Mouse (Mus musculus): Measurements from ENCODE around the gene Cd3e.
A peak's percentile ranks its signal among the peaks of the same experiment; 100 is the strongest.
"Not testable (repeated sequence)": the region's sequence is repeated elsewhere in the genome, so short reads cannot be mapped to it uniquely, and the experiment has no call there.

Cd3e gene

DNA sequence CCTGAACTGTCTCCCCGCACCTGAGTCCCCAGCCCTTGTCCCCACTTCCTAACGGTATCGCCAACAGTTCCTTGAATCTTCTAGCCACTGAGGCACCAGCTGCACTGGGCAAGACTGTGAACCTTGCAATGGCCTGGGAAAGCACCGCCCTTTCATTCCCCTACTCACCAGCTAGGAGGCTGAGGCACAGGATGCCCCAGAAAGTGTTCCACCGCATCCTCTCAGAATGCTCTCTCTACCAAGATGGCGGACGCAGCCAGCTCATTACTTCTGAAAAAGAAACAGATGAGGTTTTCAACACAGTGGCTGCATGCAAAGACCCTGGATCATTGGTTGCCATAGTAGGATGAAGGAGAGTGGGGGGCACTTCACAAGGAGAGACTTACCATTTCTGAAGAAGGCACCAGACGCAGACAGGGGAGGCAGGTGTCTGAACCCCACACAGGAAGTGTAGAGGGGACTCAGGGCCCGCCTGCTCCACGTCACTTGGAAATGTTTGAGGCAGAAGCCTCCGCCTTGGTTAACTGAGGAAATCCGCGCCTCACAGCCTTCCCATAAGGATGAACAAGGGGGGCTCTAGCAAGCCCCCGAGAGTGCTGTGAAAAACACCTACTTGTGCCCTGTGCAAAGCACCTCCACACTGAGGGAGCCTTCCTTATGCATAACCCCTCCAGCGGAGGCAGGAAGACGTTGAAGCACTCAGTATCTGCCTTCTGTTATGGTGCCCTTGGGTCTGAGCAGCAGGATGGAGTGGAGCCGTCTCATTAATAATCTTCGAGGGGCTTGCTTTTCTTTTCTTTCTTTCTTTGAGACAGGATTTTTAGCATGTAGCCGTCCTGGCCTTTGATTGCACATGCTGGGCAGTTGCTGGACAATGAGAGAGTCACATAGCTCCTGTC lies at the start of gene Cd3e:
Gene Cd3e (minus strand): TSS at position 448 of the 899 bp plus-strand sequence.
- DNase-seq (ENCODE audit: low read depth, low spot score), result no peak

- no peak for DNase-seq (ENCODE audit: low read depth, low spot score)
Observed at GRCm38 (mm10) chr9:45058304-45058940, 49.0 kb upstream of the Cd3e start.

DNA sequence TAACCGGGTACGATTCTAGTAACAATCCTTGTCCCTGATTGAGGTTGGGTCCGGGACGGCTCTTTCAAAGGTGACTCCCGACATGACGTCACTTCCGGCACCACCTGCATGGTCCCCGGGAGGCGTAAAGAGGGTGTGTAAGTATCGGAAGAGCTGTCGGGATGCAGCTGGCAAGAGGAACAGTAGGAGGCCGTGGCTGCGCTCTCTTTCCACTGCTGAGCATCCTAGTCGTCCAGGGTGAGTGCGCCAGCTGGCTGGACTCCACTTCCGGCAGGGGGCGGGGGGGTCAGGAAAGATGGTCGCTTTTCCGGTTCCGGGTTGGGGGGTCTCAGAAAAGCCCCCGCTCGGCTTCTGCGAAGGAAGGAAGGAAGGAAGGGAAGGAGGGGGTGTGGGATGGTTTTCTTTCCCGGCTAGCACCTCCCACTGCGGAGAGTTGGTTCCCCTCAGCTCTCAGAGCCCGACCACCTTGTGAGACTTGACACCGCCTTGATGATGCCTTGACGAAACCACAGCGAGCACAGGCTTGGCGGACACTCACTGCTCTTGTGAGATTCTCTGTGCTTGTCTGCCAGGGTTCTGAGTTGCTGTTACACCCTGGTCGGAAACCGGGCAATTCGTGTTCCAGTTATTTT lies 45.8 kb upstream of the Cd3e start, which contains the start of gene Mpzl3:
Gene Mpzl3 (plus strand): TSS at position 105 of the 632 bp plus-strand sequence.
- DNase-seq (ENCODE audit: low read depth, low spot score), result peak; percentile 84

DNA sequence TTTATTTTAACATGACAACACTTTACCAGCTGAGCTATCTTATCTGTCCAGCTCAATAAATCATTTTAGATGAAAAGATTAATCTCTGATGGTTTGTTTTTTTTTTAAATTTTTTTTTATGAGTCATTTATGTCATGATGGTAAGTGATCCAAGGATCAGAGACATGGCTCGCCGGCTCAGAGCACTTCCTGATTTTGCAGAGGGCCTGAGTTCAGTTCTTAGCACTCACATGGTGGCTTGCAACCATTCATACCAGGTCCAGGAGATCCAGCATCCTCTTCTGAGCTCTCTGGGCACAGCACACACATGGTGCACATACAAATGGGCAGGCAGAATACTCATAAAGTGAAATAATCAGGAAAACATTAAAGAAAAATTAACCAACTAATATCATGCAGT lies 40.9 kb upstream of the Cd3e start:
- no peak for DNase-seq (ENCODE audit: low read depth, low spot score)

- DNase-seq (ENCODE audit: low read depth, low spot score), result no peak
Observed at GRCm38 (mm10) chr9:45049731-45050130, 40.3 kb upstream of the Cd3e start.

- no peak for DNase-seq (ENCODE audit: low read depth, low spot score)
Observed at GRCm38 (mm10) chr9:45048511-45048910, 39.1 kb upstream of the Cd3e start.

DNA sequence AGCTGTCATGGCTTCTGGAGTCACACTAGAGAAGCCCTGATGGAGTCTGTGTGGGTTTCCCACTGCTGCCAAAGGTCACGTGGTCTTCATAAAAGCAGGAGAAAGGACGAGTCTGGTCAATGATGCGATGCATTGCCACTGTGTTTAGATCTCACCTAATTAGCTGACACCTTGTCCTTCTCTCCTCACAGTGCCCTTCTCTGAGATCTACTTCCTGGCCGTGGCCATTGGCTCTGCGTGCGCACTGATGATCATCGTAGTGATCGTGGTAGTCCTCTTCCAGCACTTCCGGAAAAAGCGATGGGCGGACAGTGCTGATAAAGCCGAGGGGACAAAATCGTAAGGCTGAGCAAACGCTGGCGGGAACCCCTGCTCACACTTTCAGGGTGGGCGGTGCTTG lies 37.5 kb upstream of the Cd3e start:
- no peak for DNase-seq (ENCODE audit: low read depth, low spot score)

DNA sequence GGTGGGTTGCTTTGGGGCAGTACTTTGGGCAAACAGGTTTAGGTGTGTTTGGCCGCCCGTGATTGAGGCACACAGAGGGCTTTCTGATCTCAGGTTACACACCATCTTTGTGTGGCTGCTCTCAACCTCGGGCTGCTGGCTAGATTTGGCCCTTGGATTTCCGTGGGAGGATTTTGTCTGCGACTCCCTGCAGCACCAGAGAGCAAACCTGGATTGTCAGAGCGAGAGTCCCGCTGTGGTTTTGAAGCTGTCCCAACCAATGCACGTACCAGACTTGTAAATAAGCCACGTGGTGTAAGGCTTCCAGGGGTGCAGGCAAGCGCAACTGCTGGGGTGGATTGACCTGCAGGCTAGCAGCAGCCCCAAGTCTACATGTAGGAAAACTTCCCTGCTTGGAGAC lies 33.5 kb upstream of the Cd3e start:
- DNase-seq (ENCODE audit: low read depth, low spot score), result no peak

GRCm38 (mm10) chr9:45042056-45042720 lies 32.8 kb upstream of the Cd3e start:
- peak; percentile 65 for DNase-seq (ENCODE audit: low read depth, low spot score)

DNA sequence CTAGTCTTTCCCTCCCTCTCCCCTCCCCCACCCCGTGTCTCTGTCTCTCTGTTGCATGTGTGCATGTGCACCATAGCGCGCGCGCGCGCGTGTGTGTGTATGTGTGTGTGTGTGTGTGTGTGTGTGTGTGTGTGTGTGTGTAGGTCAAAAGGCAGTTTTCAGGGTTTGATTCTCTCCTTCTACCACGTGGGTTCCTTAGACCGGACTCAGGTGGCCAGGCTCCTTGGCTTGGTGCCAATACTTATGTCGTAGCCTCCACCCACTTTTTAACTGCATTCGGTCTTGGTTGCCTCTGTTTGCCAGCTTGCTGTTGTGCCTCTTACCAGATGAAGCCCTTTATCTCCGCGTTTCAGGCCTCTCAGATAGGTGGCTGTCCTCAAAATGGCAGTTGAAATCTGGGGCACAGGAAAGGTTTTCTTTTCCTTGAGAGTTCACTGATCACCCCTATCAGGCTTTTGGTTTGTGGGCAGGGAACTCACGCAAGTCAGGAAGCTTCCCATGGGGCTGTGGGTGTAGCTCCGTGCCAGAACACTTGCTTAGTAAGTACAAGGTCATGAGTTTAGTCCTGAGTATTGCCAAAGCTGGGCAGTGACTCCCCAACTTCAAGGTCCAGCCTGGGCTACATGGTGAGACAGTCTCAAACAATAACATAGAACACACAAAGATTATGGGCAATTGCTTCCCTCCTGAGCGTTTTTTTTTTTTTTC lies 31.9 kb upstream of the Cd3e start:
- DNase-seq (ENCODE audit: low read depth, low spot score), result no peak

- no peak for DNase-seq (ENCODE audit: low read depth, low spot score)
Observed at GRCm38 (mm10) chr9:45040066-45040845, 30.8 kb upstream of the Cd3e start.

GRCm38 (mm10) chr9:45039499-45039898 lies 30.1 kb upstream of the Cd3e start, which contains the start of gene Mpzl2:
Gene Mpzl2 (plus strand): TSS chr9:45039799.
- DNase-seq (ENCODE audit: low read depth, low spot score), result no peak

- not testable (repeated sequence) for DNase-seq (ENCODE audit: low read depth, low spot score)
Observed at GRCm38 (mm10) chr9:45037803-45038202, 28.4 kb upstream of the Cd3e start.

DNA sequence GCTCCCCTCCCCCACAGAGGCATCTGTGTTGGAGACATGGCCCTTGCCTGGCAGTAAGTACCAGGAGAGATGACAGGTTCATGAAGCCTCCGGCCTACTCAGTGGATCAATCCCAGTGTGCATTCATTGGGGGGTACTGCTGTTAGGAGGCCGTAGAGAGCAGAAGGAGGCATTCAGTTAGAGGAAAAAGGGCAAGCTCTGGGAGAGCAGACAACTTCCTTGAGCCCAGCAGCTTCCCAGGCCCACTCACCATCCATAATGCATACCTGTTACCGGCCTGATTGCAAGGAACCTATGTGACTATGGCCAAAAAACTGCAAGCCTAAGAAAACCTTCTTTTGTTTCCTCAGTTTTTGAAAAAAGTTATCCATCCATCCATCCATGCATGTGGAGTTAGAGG lies 25.1 kb upstream of the Cd3e start:
- DNase-seq (ENCODE audit: low read depth, low spot score), result no peak

- no peak for DNase-seq (ENCODE audit: low read depth, low spot score)
Observed at GRCm38 (mm10) chr9:45032261-45032660, 22.8 kb upstream of the Cd3e start.

- no peak for DNase-seq (ENCODE audit: low read depth, low spot score)
Observed at GRCm38 (mm10) chr9:45030341-45030740, 20.9 kb upstream of the Cd3e start.

DNA sequence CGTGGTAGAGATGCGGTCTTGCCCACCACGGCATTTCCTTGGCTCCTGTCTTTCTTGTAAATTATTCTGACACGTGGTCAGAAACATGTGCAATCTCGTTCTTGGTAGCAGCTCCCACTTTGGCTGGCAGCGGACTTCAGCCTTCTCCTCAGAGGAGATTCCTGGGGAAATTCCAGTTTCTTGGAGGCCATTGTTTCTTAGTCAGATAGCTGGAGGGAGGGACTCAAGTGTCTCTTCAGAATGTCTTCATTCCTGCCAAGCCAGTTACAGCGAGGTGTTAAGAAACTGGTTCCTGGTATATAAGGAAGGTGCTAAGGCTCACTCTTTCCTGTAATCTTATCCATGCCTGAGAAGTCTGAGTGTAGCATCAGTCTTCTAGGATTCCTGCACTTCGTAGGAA lies 17.9 kb upstream of the Cd3e start:
- DNase-seq (ENCODE audit: low read depth, low spot score), result no peak

DNA sequence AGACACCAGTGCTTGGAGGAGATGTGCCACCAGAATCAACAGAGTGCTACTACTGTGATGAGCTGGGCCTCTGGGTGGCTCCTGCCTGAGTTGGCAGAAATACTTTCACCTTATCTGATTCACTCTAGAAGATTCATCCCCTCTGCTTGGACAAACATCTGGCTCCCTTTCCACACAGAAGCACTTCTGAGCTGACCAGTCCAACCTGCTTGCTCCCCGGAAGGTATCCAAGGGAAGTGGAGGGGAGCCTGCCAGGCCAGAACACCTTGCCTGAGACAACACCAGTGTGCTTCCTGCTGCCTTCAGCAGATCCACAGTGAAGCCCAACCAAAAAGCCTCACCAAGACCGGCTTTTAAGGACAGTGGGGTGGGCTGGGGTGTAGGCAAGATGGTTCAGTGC lies 14.8 kb upstream of the Cd3e start:
- no peak for DNase-seq (ENCODE audit: low read depth, low spot score)

- no peak for DNase-seq (ENCODE audit: low read depth, low spot score)
Observed at GRCm38 (mm10) chr9:45023638-45024037, 14.2 kb upstream of the Cd3e start.

DNA sequence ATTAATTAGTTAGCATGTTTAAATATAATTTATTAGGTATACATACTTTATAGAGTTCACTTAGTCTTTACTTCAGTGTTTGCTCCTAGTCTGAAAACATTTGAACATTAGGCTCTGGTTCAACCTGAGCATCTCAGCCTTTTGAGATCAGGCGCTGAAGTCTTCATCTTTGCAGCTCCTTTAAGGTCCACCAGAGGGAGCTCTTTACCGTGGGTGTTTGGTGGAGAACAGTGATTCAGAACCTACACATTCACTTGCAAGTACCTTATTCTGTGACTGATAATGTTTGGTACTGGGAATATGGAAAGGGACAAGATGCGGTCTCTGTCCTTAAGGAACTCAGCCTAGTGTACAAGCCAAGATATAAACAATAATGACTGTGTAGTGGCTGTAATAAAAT lies 13.4 kb upstream of the Cd3e start:
- no peak for DNase-seq (ENCODE audit: low read depth, low spot score)

Measured in WW6 (cell line).